Mouse (Mus musculus) G1E (cell line): ENCODE measurements at regions not wholly inside any gene's neighbourhood (a gene's known extent, or its start where the extent isn't known, plus 50 kb on each side); places are given as distances from the start of the nearest gene placed in this dataset.

Experiments used
- CTCF ChIP-seq: IDR thresholded peaks from 2 replicates; pipeline ENCODE4 v1.5.1; 2012; ENCODE audit warnings: low read depth, low read length, inconsistent platforms, mixed read lengths
- GATA1 ChIP-seq: IDR thresholded peaks from 2 replicates; pipeline ENCODE4 v1.6.1; 2012; ENCODE audit warnings: borderline replicate concordance, low read length, inconsistent platforms, mixed read lengths
- TAL1 ChIP-seq: conservative IDR thresholded peaks from 2 replicates; pipeline ENCODE4 v1.6.1; 2012; ENCODE audit warnings: low read depth, low read length, inconsistent platforms, mixed read lengths

DNA sequence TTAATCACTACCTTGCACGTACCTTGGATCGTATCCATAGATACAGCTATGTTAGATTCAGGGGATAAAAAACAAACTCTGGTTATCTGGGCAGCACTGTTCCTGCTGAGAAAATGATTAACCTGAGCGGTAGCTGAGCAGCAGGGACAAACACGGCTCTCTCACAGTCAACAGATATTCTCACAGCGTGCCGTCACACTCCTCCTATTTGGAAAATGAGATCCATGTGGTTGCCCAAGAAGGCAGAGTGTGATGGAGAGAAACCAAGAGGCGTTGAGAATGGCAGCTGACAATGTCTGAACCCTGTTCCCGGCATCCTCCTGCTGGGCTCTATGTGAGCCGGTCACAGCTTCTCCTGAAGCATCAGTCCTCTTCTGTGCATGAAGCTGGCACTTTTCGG lies 155.6 kb upstream of the Arg1 start:
- TF ChIP-seq GATA1 (no peak), CTCF (no peak), TAL1 (no peak)
